14 mouse cellular contexts compared by ENCODE assay signal in genomic region chr2:21919091-21919490, GRCm38 (mm10).
DNase-seq lines count a peak whose midpoint lies in the region; ATAC-seq lines count a peak whose summit lies in the region.
"Had no signal": no experiment of that assay in that cellular context is flagged by ENCODE, and none has a peak within 500 bp of the region (broad histone marks: within the 10 kb centered on the region; RNA-seq: fewer than 3 reads in every experiment).

No protein-coding gene starts in this region.

- H3K4me3 ChIP-seq in hindbrain, embryonic 11.5 days (ENCODE audit: low read depth, low read length) = no peak overlapping the region
- no peak overlapping the region for H3K4me3 ChIP-seq in neural tube, embryonic 12.5 days
- H3K4me3 ChIP-seq: erythroblast, embryonic 14.5 days had no signal

- H3K4me1 ChIP-seq in hindbrain, embryonic 11.5 days (replicated peaks; ENCODE audit: control insufficient read depth, insufficient read depth, low read length) = peaks cover 2% of the 10 kb centered on the region; the same call in 1 of the 2 replicates
- peaks cover 13% of the 10 kb centered on the region; the same call in 1 of the 2 replicates for H3K4me1 ChIP-seq in neural tube, embryonic 12.5 days

- H3K36me3 ChIP-seq in hindbrain, embryonic 11.5 days (ENCODE audit: control insufficient read depth, insufficient read depth, low read length) = no peaks in the 10 kb centered on the region
- H3K36me3 ChIP-seq in neural tube, embryonic 12.5 days = no peaks in the 10 kb centered on the region
- H3K36me3 ChIP-seq: heart, embryonic 10.5 days had no signal

- peak overlapping the region; percentile 66; the same call in 1 of the 2 replicates for H3K9ac ChIP-seq in hindbrain, embryonic 11.5 days (ENCODE audit: low read depth, low read length)
- no peak overlapping the region for H3K9ac ChIP-seq in neural tube, embryonic 12.5 days

- no peaks in the 10 kb centered on the region for H3K27me3 ChIP-seq in hindbrain, embryonic 11.5 days (ENCODE audit: control insufficient read depth, insufficient read depth, low read length)
- no peaks in the 10 kb centered on the region for H3K27me3 ChIP-seq in neural tube, embryonic 12.5 days (replicated peaks)

- no peak for ATAC-seq in hindbrain, embryonic 11.5 days (ENCODE audit: low FRiP score)
- no peak for ATAC-seq in neural tube, embryonic 12.5 days (ENCODE audit: low FRiP score, low read depth)

- H3K4me2 ChIP-seq in hindbrain, embryonic 11.5 days (replicated peaks; ENCODE audit: low read depth, low read length) = peak overlapping the region; percentile 34; the same call in 1 of the 2 replicates
- peak overlapping the region; percentile 59 for H3K4me2 ChIP-seq in neural tube, embryonic 12.5 days (replicated peaks)

- no peaks in the 10 kb centered on the region for H3K9me3 ChIP-seq in hindbrain, embryonic 11.5 days (ENCODE audit: control insufficient read depth, low read length)
- 0 out of 2 replicates have a peak, but pooled peaks cover 5% of the 10 kb centered on the region for H3K9me3 ChIP-seq in neural tube, embryonic 12.5 days
- H3K9me3 ChIP-seq: heart, embryonic 10.5 days had no signal

- peak; percentile 17 to 40 for DNase-seq in layer of hippocampus, postnatal 14 days (ENCODE audit: low spot score in 2 of 2)
- DNase-seq in layer of hippocampus, postnatal 25 days (ENCODE audit: extremely low spot score in 1 of 2, low spot score in 1 of 2) = no peak
- peak; percentile 48 for DNase-seq in cerebellum, adult 9-11 months
- DNase-seq in hindbrain, embryonic 11.5 days (ENCODE audit: low spot score) = peak; percentile 34
- DNase-seq in lung, postnatal 10 days = no peak
- no peak for DNase-seq in embryo, embryonic 9.5 days (ENCODE audit: extremely low spot score)
- DNase-seq in right cerebral cortex, postnatal 4 days = no peak
- DNase-seq: kidney, adult 11 months; left cerebral cortex, postnatal 4 days had no signal

- H3K27ac ChIP-seq in hindbrain, embryonic 11.5 days (ENCODE audit: low read depth, low read length) = peak overlapping the region; percentile 98
- peak overlapping the region; percentile 90 for H3K27ac ChIP-seq in neural tube, embryonic 12.5 days
- H3K27ac ChIP-seq: macrophage; stomach, postnatal 0 days had no signal

- WGBS in hindbrain, embryonic 11.5 days = 45% methylated on average over 2 of the region's 2 CpGs
- 28% methylated on average over 2 of the region's 2 CpGs for WGBS in neural tube, embryonic 12.5 days

Comparison
In these comparisons a context has a peak if more than half of its experiments do, and no peak if none do; other contexts are left out.
1. DNase-seq: peak in layer of hippocampus, postnatal 14 days (2 of 2), cerebellum, adult 9-11 months (single experiment) and hindbrain, embryonic 11.5 days (single experiment); none in layer of hippocampus, postnatal 25 days (0 of 2), lung, postnatal 10 days (single experiment), embryo, embryonic 9.5 days (single experiment) and right cerebral cortex, postnatal 4 days (single experiment).